Mouse (Mus musculus): ENCODE results near the gene Olfr157. TPM values are rescaled to one million over a fixed set of nuclear protein-coding genes. Genes with fewer than 3 reads are reported as not detected.

Olfr157 gene
- polyA plus RNA-seq, 1 experiment from 2014 or later: not detected

DNA sequence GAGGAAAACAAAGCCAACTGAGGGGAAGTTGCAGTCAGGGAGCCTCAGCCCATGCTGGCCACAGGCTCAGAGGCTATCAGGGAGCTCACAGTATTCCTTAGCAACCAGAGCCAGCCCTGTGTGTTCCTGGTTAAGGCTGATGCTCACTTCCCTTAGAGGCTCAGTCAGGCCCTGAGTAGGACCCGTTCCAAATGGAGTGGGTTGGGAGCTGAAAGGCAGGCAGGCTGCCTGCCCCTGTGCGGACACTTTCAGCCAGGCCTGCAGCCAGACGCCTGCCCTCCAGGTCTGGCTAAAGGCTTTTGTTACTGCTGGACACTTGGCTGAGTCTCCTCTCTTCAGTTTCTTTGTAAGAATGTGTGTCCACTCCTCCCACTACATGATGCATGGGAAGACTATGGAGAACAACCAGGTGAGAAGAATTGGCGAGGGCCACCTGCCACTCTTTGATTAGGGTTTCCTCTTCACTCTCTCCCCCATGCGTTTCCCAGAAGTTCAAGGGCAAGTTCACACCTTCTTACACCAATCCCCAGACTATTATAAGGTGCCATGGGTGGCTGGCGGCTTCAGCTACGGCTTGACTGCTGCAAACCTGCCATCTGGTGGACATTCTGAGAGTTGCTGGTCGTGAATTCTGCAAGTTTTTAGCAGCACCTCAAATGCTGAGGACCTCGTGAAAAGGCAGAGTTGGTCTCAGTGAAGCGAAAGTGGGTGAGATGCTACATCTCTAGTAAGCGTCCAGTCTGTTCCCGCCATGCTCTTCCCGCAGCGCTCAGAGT lies 20.9 kb upstream of the Olfr157 start:
- Histone ChIP-seq H3K4me1 (replicated peaks) (no peaks in the 10 kb centered on the region), H3K9ac (replicated peaks) (no peak overlapping the region), H3K27ac (no peak overlapping the region), H3K27me3 (no peaks in the 10 kb centered on the region), H3K36me3 (no peaks in the 10 kb centered on the region), H3K4me2 (no peak overlapping the region), H3K4me3 (replicated peaks) (no peak overlapping the region), H3K9me3 (no peaks in the 10 kb centered on the region)
- WGBS: 17% methylated on average over 14 of the region's 14 CpGs
- no peak for ATAC-seq (ENCODE audit: insufficient number of reproducible peaks, insufficient read depth, low FRiP score, low TSS enrichment, low read depth)

DNA sequence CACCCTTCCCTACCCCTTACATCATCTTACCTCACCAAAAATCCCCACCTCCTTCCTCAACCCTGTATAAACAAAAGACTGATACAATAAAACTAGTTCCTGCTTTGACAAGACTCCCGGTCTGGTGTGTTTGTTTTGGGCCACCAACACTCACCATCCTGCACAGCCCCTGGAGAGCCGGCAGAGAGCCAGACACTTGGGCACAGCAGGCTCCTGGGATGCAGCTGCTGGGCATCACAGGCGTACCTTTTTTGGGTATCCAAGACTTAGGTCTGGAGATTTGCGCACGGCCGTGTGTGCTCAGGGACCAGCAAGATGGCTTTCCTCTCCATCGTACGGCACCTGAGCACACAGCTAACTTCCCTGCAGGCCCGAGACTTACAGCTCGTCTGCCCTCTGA lies 19.9 kb upstream of the Olfr157 start:
- no peaks in the 10 kb centered on the region for H3K36me3 ChIP-seq
- no peak overlapping the region for H3K27ac ChIP-seq
- WGBS: 82% methylated on average over 10 of the region's 10 CpGs
- H3K9me3 ChIP-seq: no peaks in the 10 kb centered on the region
- H3K4me1 ChIP-seq (replicated peaks): no peaks in the 10 kb centered on the region
- no peak overlapping the region for H3K4me2 ChIP-seq
- H3K9ac ChIP-seq (replicated peaks): no peak overlapping the region
- no peak overlapping the region for H3K4me3 ChIP-seq (replicated peaks)
- no peaks in the 10 kb centered on the region for H3K27me3 ChIP-seq
- ATAC-seq (ENCODE audit: insufficient number of reproducible peaks, insufficient read depth, low FRiP score, low TSS enrichment, low read depth): no peak

- Histone ChIP-seq H3K9ac (replicated peaks) (no peak overlapping the region), H3K36me3 (no peaks in the 10 kb centered on the region), H3K4me2 (no peak overlapping the region), H3K4me3 (replicated peaks) (no peak overlapping the region), H3K9me3 (no peaks in the 10 kb centered on the region), H3K27me3 (no peaks in the 10 kb centered on the region), H3K4me1 (replicated peaks) (no peaks in the 10 kb centered on the region), H3K27ac (no peak overlapping the region)
- WGBS: 69% methylated on average over 8 of the region's 8 CpGs
- no peak for ATAC-seq (ENCODE audit: insufficient number of reproducible peaks, insufficient read depth, low FRiP score, low TSS enrichment, low read depth)
These were observed 14.1 kb upstream of the Olfr157 start for GRCm38 (mm10) chr4:43854101-43854500.

DNA sequence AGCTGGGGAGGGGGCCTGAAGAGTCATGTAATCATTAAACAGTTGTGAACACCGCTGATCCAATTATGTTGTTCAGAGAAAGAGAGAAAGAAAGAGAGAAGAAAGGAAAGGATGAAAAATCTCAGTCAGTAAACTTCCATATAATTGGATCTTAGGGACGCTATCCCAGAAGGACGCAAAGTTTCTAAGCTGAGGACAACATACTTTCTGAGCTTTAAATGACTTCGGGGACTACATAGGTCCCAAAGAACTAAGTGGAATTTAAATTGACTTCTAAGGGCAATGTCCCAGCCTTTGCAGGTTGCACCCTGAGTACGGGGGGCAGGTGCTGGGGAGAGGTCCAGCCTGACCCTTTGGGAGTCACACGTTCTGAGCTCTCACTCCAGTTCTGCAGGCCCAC lies 11.3 kb upstream of the Olfr157 start, which contains the start of gene Olfr155:
TSS of gene Olfr155 (plus strand) at position 301 of the 400 bp plus-strand sequence.
- 84% methylated on average over 6 of the region's 6 CpGs for WGBS
- Histone ChIP-seq H3K4me3 (replicated peaks) (no peak within 1 kb of the TSS), H3K27ac (no peak within 1 kb of the TSS), H3K36me3 (no peaks in the 10 kb centered on the region), H3K4me2 (no peak within 1 kb of the TSS), H3K27me3 (0 out of 2 replicates have a peak, but pooled peaks cover 2% of the 10 kb centered on the region), H3K4me1 (replicated peaks) (no peaks in the 10 kb centered on the region), H3K9ac (replicated peaks) (no peak within 1 kb of the TSS), H3K9me3 (no peaks in the 10 kb centered on the region)
- no peak for ATAC-seq (ENCODE audit: insufficient number of reproducible peaks, insufficient read depth, low FRiP score, low TSS enrichment, low read depth)

DNA sequence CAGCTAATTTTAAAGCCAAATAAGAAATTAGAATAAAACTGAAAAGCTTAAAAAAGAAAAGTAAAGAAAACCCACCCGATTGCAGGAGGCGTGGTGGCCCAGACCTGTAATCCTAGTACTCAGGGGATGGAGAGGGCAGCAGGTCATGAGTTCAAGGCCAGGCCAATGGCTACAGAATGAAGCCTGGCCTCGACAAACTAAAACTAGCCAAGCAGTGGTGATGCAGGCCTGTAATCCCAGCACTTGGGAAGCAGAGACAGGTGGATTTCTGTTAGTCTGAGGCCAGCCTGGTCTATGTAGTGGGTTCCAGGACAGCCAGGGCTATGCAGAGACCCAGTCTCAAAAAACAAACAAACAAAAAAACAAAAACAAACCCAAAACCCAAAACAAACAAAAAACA lies 1.7 kb downstream of the Olfr157 start:
- Histone ChIP-seq H3K4me1 (replicated peaks) (no peaks in the 10 kb centered on the region), H3K36me3 (no peaks in the 10 kb centered on the region), H3K27me3 (no peaks in the 10 kb centered on the region), H3K9ac (replicated peaks) (no peak overlapping the region), H3K27ac (no peak overlapping the region), H3K9me3 (peaks cover 8% of the 10 kb centered on the region; the same call in 1 of the 2 replicates), H3K4me3 (replicated peaks) (no peak overlapping the region), H3K4me2 (no peak overlapping the region)
- 63% methylated on average over 3 of the region's 3 CpGs for WGBS
- ATAC-seq (ENCODE audit: insufficient number of reproducible peaks, insufficient read depth, low FRiP score, low TSS enrichment, low read depth): no peak

DNA sequence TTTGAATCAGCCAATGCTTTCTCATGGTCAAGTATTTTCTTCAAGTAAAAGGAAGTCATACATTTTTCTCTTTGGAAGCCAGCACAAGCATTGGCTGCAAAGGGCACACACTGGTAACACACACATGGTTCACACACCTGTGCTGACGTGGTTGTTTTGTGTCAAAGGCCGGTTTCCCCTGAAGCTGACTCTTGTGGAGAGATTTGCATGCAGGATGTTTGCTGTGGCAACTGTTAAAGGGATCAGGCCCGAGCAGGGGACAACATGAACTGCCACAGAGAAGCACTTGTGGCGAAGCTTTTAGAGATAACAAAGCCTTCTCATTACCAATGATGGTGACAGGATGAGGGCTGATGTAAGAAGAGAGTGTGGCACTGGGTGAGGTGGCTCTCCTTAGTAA lies 5.3 kb downstream of the Olfr157 start:
- Histone ChIP-seq H3K4me2 (no peak overlapping the region), H3K4me3 (replicated peaks) (no peak overlapping the region), H3K27me3 (no peaks in the 10 kb centered on the region), H3K9me3 (no peaks in the 10 kb centered on the region), H3K27ac (no peak overlapping the region), H3K36me3 (no peaks in the 10 kb centered on the region), H3K9ac (replicated peaks) (no peak overlapping the region), H3K4me1 (replicated peaks) (no peaks in the 10 kb centered on the region)
- 77% methylated on average over 4 of the region's 4 CpGs for WGBS
- no peak for ATAC-seq (ENCODE audit: insufficient number of reproducible peaks, insufficient read depth, low FRiP score, low TSS enrichment, low read depth)

DNA sequence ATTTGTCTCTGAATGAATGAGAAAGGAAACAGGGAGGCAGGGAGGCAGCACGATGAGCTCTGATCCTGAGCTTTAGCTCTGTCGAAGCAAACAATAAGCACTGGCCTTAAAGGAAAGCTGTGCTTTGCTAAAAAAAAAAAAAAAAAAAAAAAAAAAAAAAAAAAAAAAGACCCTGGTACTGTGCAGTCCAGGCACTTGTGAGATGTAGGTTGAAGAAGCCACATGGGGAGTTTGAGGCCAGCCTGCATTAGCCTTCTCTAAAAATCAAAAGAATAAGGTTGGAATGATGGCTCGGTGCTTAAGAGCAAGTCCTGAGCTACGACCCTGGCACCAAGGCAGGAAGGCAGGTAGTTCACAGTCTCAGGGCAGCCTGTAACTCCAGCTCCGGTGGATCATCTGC lies 6.2 kb downstream of the Olfr157 start:
- no peak overlapping the region for H3K4me2 ChIP-seq
- H3K9ac ChIP-seq (replicated peaks): no peak overlapping the region
- H3K36me3 ChIP-seq: no peaks in the 10 kb centered on the region
- WGBS: 79% methylated on average over 5 of the region's 5 CpGs
- H3K27me3 ChIP-seq: no peaks in the 10 kb centered on the region
- H3K27ac ChIP-seq: no peak overlapping the region
- no peaks in the 10 kb centered on the region for H3K4me1 ChIP-seq (replicated peaks)
- no peak overlapping the region for H3K4me3 ChIP-seq (replicated peaks)
- no peak for ATAC-seq (ENCODE audit: insufficient number of reproducible peaks, insufficient read depth, low FRiP score, low TSS enrichment, low read depth)
- H3K9me3 ChIP-seq: no peaks in the 10 kb centered on the region

GRCm38 (mm10) chr4:43832031-43832430 lies 8.0 kb downstream of the Olfr157 start:
- Histone ChIP-seq H3K9me3 (no peaks in the 10 kb centered on the region), H3K4me2 (no peak overlapping the region), H3K27me3 (no peaks in the 10 kb centered on the region), H3K9ac (replicated peaks) (no peak overlapping the region), H3K4me3 (replicated peaks) (no peak overlapping the region), H3K36me3 (no peaks in the 10 kb centered on the region), H3K4me1 (replicated peaks) (no peaks in the 10 kb centered on the region), H3K27ac (no peak overlapping the region)
- ATAC-seq (ENCODE audit: insufficient number of reproducible peaks, insufficient read depth, low FRiP score, low TSS enrichment, low read depth): no peak
- WGBS: 73% methylated on average over 5 of the region's 5 CpGs

DNA sequence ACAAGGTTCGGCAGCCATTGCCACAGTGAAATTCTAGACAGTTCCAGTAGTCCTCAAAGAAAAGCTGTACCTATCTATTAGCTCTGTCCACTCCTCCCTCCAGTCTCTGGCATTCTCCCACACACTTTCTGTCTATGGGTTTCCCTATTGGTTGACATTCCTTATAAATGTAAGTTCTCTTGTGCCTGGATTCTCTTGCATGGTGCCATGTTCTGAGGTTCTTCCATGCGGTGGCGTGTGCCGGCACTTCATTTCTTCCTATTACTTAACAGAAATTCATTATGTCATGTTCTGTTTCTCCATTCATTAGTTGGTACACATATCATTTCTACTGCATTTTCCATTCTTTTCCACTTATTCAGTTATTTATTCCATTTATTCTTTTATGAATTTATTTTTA lies 11.2 kb downstream of the Olfr157 start:
- Histone ChIP-seq H3K9ac (replicated peaks) (no peak overlapping the region), H3K4me2 (no peak overlapping the region), H3K4me3 (replicated peaks) (no peak overlapping the region), H3K27ac (no peak overlapping the region), H3K4me1 (replicated peaks) (peaks cover 3% of the 10 kb centered on the region; the same call in 1 of the 2 replicates), H3K27me3 (no peaks in the 10 kb centered on the region), H3K9me3 (no peaks in the 10 kb centered on the region), H3K36me3 (no peaks in the 10 kb centered on the region)
- ATAC-seq (ENCODE audit: insufficient number of reproducible peaks, insufficient read depth, low FRiP score, low TSS enrichment, low read depth): no peak
- 79% methylated on average over 4 of the region's 4 CpGs for WGBS

DNA sequence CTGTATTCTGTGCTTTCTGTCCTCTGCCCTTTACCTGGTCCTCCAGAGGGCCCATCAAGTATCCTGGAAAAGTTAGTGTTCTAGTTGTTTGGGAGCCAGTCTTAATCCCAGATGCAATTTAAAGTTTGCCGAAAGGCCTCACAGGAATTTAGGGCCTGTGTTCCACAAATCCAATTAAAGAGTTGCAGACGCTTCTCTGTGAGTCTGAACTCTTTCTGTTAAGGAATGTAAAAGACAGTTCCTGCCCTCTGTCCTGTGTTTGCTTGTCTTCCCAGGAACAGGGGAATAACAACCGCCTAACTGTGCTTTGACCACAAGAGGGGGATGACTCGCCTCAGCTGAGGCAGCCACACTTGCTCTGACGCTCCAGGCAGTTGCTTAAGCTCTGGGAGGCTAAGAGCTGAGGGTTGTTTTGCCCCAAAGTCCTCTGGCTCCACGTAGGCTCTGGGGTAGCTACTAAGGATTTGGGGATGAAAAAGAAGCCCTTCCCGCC lies 16.1 kb downstream of the Olfr157 start, which contains the start of gene Olfr156:
TSS of gene Olfr156 (minus strand) at position 51 of the 493 bp plus-strand sequence.
- H3K27me3 ChIP-seq: no peaks in the 10 kb centered on the region
- no peak within 1 kb of the TSS for H3K4me3 ChIP-seq (replicated peaks)
- no peaks in the 10 kb centered on the region for H3K9me3 ChIP-seq
- no peak for ATAC-seq (ENCODE audit: insufficient number of reproducible peaks, insufficient read depth, low FRiP score, low TSS enrichment, low read depth)
- H3K4me2 ChIP-seq: no peak within 1 kb of the TSS
- no peak within 1 kb of the TSS for H3K9ac ChIP-seq (replicated peaks)
- no peaks in the 10 kb centered on the region for H3K36me3 ChIP-seq
- H3K4me1 ChIP-seq (replicated peaks): peaks cover 4% of the 10 kb centered on the region; the same call in 1 of the 2 replicates
- 9% methylated on average over 7 of the region's 7 CpGs for WGBS
- no peak within 1 kb of the TSS for H3K27ac ChIP-seq

DNA sequence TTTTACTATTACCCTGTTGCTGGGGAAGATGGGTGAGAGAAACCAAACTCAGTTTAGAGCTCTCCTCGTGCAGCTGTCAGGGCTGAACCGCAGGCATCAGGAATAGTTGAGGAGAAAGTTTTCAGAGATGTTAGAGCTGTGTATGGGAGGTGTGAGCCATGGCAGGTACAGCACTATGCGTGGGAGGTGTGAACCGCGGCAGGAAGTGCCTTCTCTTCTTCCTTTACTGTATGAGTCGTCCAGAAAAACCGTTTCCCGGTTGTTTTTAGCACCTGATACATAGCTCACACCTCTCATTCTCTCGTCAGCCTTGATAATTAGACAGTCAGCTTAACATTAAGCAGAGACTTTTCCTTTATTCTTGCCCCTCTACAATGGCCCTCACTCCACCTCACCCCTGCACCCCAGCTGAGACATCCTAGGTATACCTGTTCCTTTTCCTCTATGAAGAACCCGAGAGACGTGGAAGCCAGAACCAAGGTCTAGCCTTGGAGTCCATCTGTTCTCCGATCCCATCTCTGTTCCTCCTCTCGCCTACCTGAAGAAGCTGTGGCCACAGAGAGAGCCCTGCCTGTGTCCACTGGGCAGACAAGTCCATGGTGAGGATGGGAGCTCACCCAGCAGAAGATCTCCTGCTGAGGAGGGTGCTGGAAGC lies 17.0 kb downstream of the Olfr157 start:
- H3K9ac ChIP-seq (replicated peaks): no peak overlapping the region
- H3K4me2 ChIP-seq: no peak overlapping the region
- no peaks in the 10 kb centered on the region for H3K9me3 ChIP-seq
- H3K4me3 ChIP-seq (replicated peaks): no peak overlapping the region
- 78% methylated on average over 13 of the region's 13 CpGs for WGBS
- peaks cover 4% of the 10 kb centered on the region; the same call in 1 of the 2 replicates for H3K4me1 ChIP-seq (replicated peaks)
- H3K27me3 ChIP-seq: no peaks in the 10 kb centered on the region
- no peak overlapping the region for H3K27ac ChIP-seq
- no peaks in the 10 kb centered on the region for H3K36me3 ChIP-seq
- ATAC-seq (ENCODE audit: insufficient number of reproducible peaks, insufficient read depth, low FRiP score, low TSS enrichment, low read depth): no peak

All from limb, embryonic 12.5 days (tissue).